Mouse (Mus musculus) MEL (cell line): ENCODE measurements around the gene Ppp1r3d. TPM values are rescaled to one million over a fixed set of nuclear protein-coding genes. Genes with fewer than 3 reads are reported as not detected.

ENCODE experiments used
- DNase-seq: peaks from one replicate; pipeline ENCODE4 v3.0.0; 2011; ENCODE audit warnings: low read depth, low spot score
- H3K27ac ChIP-seq: 2 replicates; pipeline ENCODE4 v1.5.1; 2012; ENCODE audit warnings: low read depth, mild to moderate bottlenecking, control low read depth, low read length, moderate library complexity; ENCODE audit not compliant: control insufficient read depth
- H3K27me3 ChIP-seq, 2 experiments: fragments of 150-350 bp in 1 of 2; sonication (generic) in 1 of 2; 2 replicates each; pipeline ENCODE4 v1.6.1; 2012; ENCODE audit warnings: low read length in 2 of 2, mild to moderate bottlenecking in 2 of 2, improper control_type of control experiment in 1 of 2, moderate library complexity in 1 of 2; ENCODE audit not compliant: insufficient read depth in 2 of 2, control insufficient read depth in 1 of 2
- H3K36me3 ChIP-seq, 2 experiments: 2 replicates each; pipeline ENCODE4 v1.6.1; 2012 to 2014; ENCODE audit warnings: low read length in 2 of 2, improper control_type of control experiment in 1 of 2, inconsistent platforms in 1 of 2, mild to moderate bottlenecking in 1 of 2; ENCODE audit not compliant: insufficient read depth in 2 of 2, control insufficient read depth in 1 of 2
- H3K4me1 ChIP-seq, 2 experiments: fragments of 150-350 bp in 1 of 2; sonication (generic) in 1 of 2; 2 replicates each; pipeline ENCODE4 v1.6.1; 2012; ENCODE audit warnings: low read length in 2 of 2, improper control_type of control experiment in 1 of 2, mild to moderate bottlenecking in 1 of 2; ENCODE audit not compliant: insufficient read depth in 2 of 2, control insufficient read depth in 1 of 2
- H3K4me3 ChIP-seq, 2 experiments: fragments of 150-350 bp in 1 of 2; sonication (generic) in 1 of 2; 2 replicates each; pipeline ENCODE4 v1.5.1; 2012; ENCODE audit warnings: low read depth in 2 of 2, low read length in 2 of 2, mild to moderate bottlenecking in 2 of 2, moderate library complexity in 2 of 2, control low read depth in 1 of 2, improper control_type of control experiment in 1 of 2; ENCODE audit not compliant: control insufficient read depth in 1 of 2, insufficient read depth in 1 of 2
- H3K79me2 ChIP-seq: 2 replicates; pipeline ENCODE4 v1.6.1; 2012; ENCODE audit warnings: mild to moderate bottlenecking, low read length, moderate library complexity; ENCODE audit not compliant: control insufficient read depth, poor library complexity, insufficient read depth
- H3K9ac ChIP-seq: 2 replicates; pipeline ENCODE4 v1.6.1; 2012; ENCODE audit warnings: low read depth, mild to moderate bottlenecking, control low read depth, low read length, moderate library complexity; ENCODE audit not compliant: control insufficient read depth, poor library complexity, severe bottlenecking
- H3K9me3 ChIP-seq: fragments of 150-350 bp; sonication (generic); replicated peaks from 2 replicates; pipeline ENCODE4 v1.6.1; 2012; ENCODE audit warnings: mild to moderate bottlenecking, low read length, improper control_type of control experiment, moderate library complexity; ENCODE audit not compliant: insufficient read depth
- BHLHE40 ChIP-seq: IDR thresholded peaks from 2 replicates; pipeline ENCODE4 v1.6.1; 2012; ENCODE audit warnings: low read depth, mild to moderate bottlenecking, inconsistent platforms, low read length, improper control_type of control experiment, borderline replicate concordance
- CTCF ChIP-seq, 3 experiments: IDR thresholded peaks in 2 of 3; conservative IDR thresholded peaks in 1 of 3; 2 replicates each; pipeline ENCODE4 v1.5.1; 2011 to 2012; ENCODE audit warnings: low read length in 3 of 3, low read depth in 2 of 3, mild to moderate bottlenecking in 2 of 3, improper control_type of control experiment in 1 of 3, inconsistent platforms in 1 of 3, mixed read lengths in 1 of 3, moderate library complexity in 1 of 3; ENCODE audit not compliant: control insufficient read depth in 1 of 3, insufficient read depth in 1 of 3, poor library complexity in 1 of 3, severe bottlenecking in 1 of 3
- ELF1 ChIP-seq: IDR thresholded peaks from 2 replicates; pipeline ENCODE4 v1.6.1; 2014; ENCODE audit warnings: low read depth, mild to moderate bottlenecking, inconsistent platforms, low read length, improper control_type of control experiment, moderate library complexity
- EP300 ChIP-seq, 2 experiments: IDR thresholded peaks; 2 replicates each; pipeline ENCODE4 v1.6.1; 2011; ENCODE audit warnings: improper control_type of control experiment in 2 of 2, low read length in 2 of 2, low read depth in 1 of 2, mild to moderate bottlenecking in 1 of 2
- JUND ChIP-seq: IDR thresholded peaks from 2 replicates; pipeline ENCODE4 v1.6.1; 2011; ENCODE audit warnings: low read depth, mild to moderate bottlenecking, improper control_type of control experiment, low read length
- KAT2A ChIP-seq: conservative IDR thresholded peaks from 2 replicates; pipeline ENCODE4 v1.6.1; 2012; ENCODE audit warnings: low read depth, low read length, improper control_type of control experiment, inconsistent platforms
- MAX ChIP-seq: IDR thresholded peaks from 2 replicates; pipeline ENCODE4 v1.6.1; 2011; ENCODE audit warnings: low read length, improper control_type of control experiment
- MAZ ChIP-seq: IDR thresholded peaks from 2 replicates; pipeline ENCODE4 v1.6.1; 2012; ENCODE audit warnings: low read depth, mild to moderate bottlenecking, inconsistent platforms, low read length, improper control_type of control experiment
- MEF2A ChIP-seq: IDR thresholded peaks from 2 replicates; pipeline ENCODE4 v1.6.1; 2014; ENCODE audit warnings: low read depth, mild to moderate bottlenecking, inconsistent platforms, low read length, improper control_type of control experiment; ENCODE audit not compliant: poor library complexity, insufficient replicate concordance, severe bottlenecking; ENCODE audit errors: extremely low read depth
- MYB ChIP-seq: IDR thresholded peaks from 2 replicates; pipeline ENCODE4 v1.6.1; 2011; ENCODE audit warnings: mild to moderate bottlenecking, low read depth, low read length, improper control_type of control experiment
- NELFE ChIP-seq: IDR thresholded peaks from 2 replicates; pipeline ENCODE4 v1.6.1; 2011; ENCODE audit warnings: low read depth, low read length, improper control_type of control experiment
- NRF1 ChIP-seq: IDR thresholded peaks from 2 replicates; pipeline ENCODE4 v1.6.1; 2014; ENCODE audit warnings: low read depth, mild to moderate bottlenecking, inconsistent platforms, low read length, improper control_type of control experiment, moderate library complexity; ENCODE audit not compliant: poor library complexity, insufficient read depth, severe bottlenecking
- POLR2A ChIP-seq, 2 experiments: IDR thresholded peaks; 2 replicates each; pipeline ENCODE4 v1.6.1; 2011 to 2012; ENCODE audit warnings: low read length in 2 of 2, mild to moderate bottlenecking in 2 of 2, control low read depth in 1 of 2, improper control_type of control experiment in 1 of 2, low read depth in 1 of 2, moderate library complexity in 1 of 2; ENCODE audit not compliant: control insufficient read depth in 1 of 2, insufficient read depth in 1 of 2, poor library complexity in 1 of 2
- POLR2AphosphoS2 ChIP-seq: IDR thresholded peaks from 2 replicates; pipeline ENCODE4 v1.6.1; 2011; ENCODE audit warnings: low read length, improper control_type of control experiment
- POLR2AphosphoS5 ChIP-seq: IDR thresholded peaks from 2 replicates; pipeline ENCODE4 v1.6.1; 2012; ENCODE audit warnings: low read depth, borderline replicate concordance, mild to moderate bottlenecking, inconsistent platforms, low read length, moderate library complexity, mixed read lengths
- RCOR1 ChIP-seq: IDR thresholded peaks from 2 replicates; pipeline ENCODE4 v1.6.1; 2012; ENCODE audit warnings: low read depth, mild to moderate bottlenecking, inconsistent platforms, low read length, improper control_type of control experiment
- TAL1 ChIP-seq: IDR thresholded peaks from 2 replicates; pipeline ENCODE4 v1.6.1; 2012; ENCODE audit warnings: mild to moderate bottlenecking, inconsistent platforms, low read length, moderate library complexity, mixed read lengths
- TBP ChIP-seq: IDR thresholded peaks from 2 replicates; pipeline ENCODE4 v1.8.0; 2011; ENCODE audit warnings: low read depth, low read length, improper control_type of control experiment
- USF1 ChIP-seq: IDR thresholded peaks from 2 replicates; pipeline ENCODE4 v1.6.1; 2014; ENCODE audit warnings: low read depth, mild to moderate bottlenecking, inconsistent platforms, low read length, improper control_type of control experiment, moderate library complexity
- ZC3H11A ChIP-seq: IDR thresholded peaks from 2 replicates; pipeline ENCODE4 v1.6.1; 2012; ENCODE audit warnings: low read depth, mild to moderate bottlenecking, inconsistent platforms, low read length, improper control_type of control experiment
- ZKSCAN1 ChIP-seq: IDR thresholded peaks from 2 replicates; pipeline ENCODE4 v1.6.1; 2012; ENCODE audit warnings: low read depth, mild to moderate bottlenecking, inconsistent platforms, low read length, improper control_type of control experiment, moderate library complexity
- ZNF384 ChIP-seq: IDR thresholded peaks from 2 replicates; pipeline ENCODE4 v1.6.1; 2012; ENCODE audit warnings: low read depth, mild to moderate bottlenecking, inconsistent platforms, low read length, improper control_type of control experiment
- polyA plus RNA-seq, 2 experiments: library from polyadenylated mRNA; stranded (reverse) in 1 of 2; unstranded in 1 of 2; fragments of >175 nt in 1 of 2; fragments of >200 nt in 1 of 2; gene quantifications; 2 replicates each; pipeline versions ENCODE4 v1.2.1 to v1.2.4; 2012; ENCODE audit warnings: low replicate concordance in 2 of 2, low read depth in 1 of 2; ENCODE audit not compliant: insufficient read length in 2 of 2, insufficient read depth in 1 of 2, missing spikeins in 1 of 2
- total RNA-seq: library from RNA; depleted of rRNA; stranded (reverse); fragments of 300-350 nt; gene quantifications from 2 replicates; pipeline ENCODE4 v1.2.3, GENCODE M21; 2012

Gene Ppp1r3d
- total and polyA plus RNA-seq, 3 experiments, result not detected

DNA sequence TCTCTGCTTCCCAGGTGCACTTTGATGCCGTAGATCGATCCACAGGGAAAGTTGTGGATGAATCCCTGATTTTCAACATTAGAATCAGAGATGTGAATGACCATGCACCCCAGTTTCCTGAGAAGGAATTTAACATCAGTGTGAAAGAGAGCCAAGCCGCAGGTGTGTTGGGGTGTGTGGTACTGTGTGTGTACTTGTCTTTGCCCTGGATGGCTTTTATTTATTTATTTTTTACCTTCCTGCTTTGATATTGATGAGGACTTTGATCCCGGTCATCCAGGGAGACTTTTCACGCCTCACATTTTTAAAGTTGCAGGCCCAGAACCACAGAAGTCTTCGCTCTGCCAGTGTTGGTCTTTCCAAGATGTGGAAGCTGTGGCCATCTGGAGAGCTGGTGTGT is 43.1 kb upstream of the Ppp1r3d start:
- H3K27me3 ChIP-seq, result no peaks in the 10 kb centered on the region
- no peak for DNase-seq

DNA sequence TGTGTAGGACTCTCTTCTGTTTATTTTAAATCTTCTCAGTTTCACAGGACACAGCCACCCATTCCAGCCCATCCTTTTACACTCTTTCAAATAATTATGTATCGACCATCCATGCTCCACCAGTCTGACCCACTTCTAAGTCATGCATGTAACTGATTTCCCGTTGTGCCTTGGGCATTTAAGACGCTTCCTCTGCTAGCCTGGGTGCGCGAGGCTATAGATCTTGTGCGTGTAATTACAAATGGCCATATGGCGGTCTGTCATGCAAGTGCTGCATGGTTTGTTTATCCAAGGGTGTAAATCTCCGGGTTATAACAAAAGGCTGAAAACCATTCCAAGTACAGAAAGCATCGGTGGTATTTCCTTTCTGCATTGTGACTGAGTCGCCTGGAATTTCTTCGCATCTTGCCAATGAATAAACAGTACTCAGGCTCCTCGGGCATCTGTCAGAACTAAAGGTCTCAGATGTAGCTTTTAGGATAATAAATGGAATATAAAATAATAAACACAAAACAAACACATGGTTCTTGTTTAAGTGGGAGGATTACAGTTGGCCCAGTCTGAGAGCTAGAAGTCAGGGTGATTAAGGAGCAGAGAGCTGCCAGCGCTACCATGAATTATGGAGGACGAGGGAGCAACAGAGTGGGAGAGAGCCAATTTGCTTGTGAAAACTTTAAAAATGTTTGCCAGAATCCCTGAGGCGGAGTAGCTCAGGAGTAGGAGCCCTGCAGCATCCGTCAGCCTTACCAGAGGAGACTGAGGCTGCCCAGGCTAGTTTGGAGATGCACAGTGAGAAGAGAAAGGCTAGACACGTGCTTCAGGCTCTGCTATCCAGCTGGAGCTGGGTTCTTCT is 40.6 kb upstream of the Ppp1r3d start:
- H3K4me3 ChIP-seq, result no peak overlapping the region

More for the DNA sequence above, 43.1 kb upstream of the Ppp1r3d start:
- no peaks in the 10 kb centered on the region for H3K36me3 ChIP-seq
- no peak overlapping the region for H3K9ac ChIP-seq
- TF ChIP-seq ZKSCAN1 (no peak), USF1 (no peak), MEF2A (no peak), NELFE (no peak), JUND (no peak), POLR2AphosphoS5 (no peak), CTCF (IDR thresholded peaks at IDR 0.05 in 2 of 3, conservative IDR thresholded peaks at IDR 0.05 in 1 of 3; ENCODE audit: control insufficient read depth in 1 of 3, insufficient read depth in 1 of 3, low read depth in 2 of 3, low read length in 3 of 3, poor library complexity in 1 of 3, severe bottlenecking in 1 of 3) (no peak), ZNF384 (no peak), NRF1 (no peak), MYB (no peak), MAZ (no peak), EP300 (IDR thresholded peaks at IDR 0.05; ENCODE audit: low read depth in 1 of 2, low read length in 2 of 2) (no peak), KAT2A (no peak), MAX (no peak), RCOR1 (no peak), ZC3H11A (no peak), TBP (no peak), TAL1 (no peak)
- no peaks in the 10 kb centered on the region for H3K4me1 ChIP-seq
- no peak overlapping the region for H3K27ac ChIP-seq
- H3K9me3 ChIP-seq, result no peaks in the 10 kb centered on the region; the same call in 1 of the 2 replicates
- no peak overlapping the region for H3K4me3 ChIP-seq
- no peaks in the 10 kb centered on the region for H3K79me2 ChIP-seq

More for the DNA sequence above, 40.6 kb upstream of the Ppp1r3d start:
- H3K36me3 ChIP-seq, result no peaks in the 10 kb centered on the region
- H3K79me2 ChIP-seq, result no peaks in the 10 kb centered on the region
- H3K9ac ChIP-seq, result no peak overlapping the region
- TF ChIP-seq BHLHE40 (no peak), ELF1 (no peak), KAT2A (no peak), TBP (no peak), JUND (no peak), EP300 (IDR thresholded peaks at IDR 0.05; ENCODE audit: low read depth in 1 of 2, low read length in 2 of 2) (no peak), ZC3H11A (no peak), POLR2A (IDR thresholded peaks at IDR 0.05; ENCODE audit: control insufficient read depth in 1 of 2, insufficient read depth in 1 of 2, low read depth in 1 of 2, low read length in 2 of 2, poor library complexity in 1 of 2) (no peak), MAZ (no peak), POLR2AphosphoS2 (no peak)
- DNase-seq, result no peak
- H3K27ac ChIP-seq, result no peak overlapping the region
- H3K4me1 ChIP-seq, result no peaks in the 10 kb centered on the region
- H3K27me3 ChIP-seq, result no peaks in the 10 kb centered on the region
- no peaks in the 10 kb centered on the region; the same call in 1 of the 2 replicates for H3K9me3 ChIP-seq
